Mouse (Mus musculus) right cerebral cortex, postnatal 4 days (tissue): ENCODE results near the gene Bloc1s3.

Experiments
- DNase-seq: peaks from one replicate; pipeline ENCODE4 v3.0.0-alpha.2; 2022

The Bloc1s3 gene

GRCm38 (mm10) chr7:19473875-19474443, 34.2 kb downstream of the Bloc1s3 start:
- DNase-seq = peak; percentile 87

GRCm38 (mm10) chr7:19472403-19472802, 35.8 kb downstream of the Bloc1s3 start:
- no peak for DNase-seq

DNA sequence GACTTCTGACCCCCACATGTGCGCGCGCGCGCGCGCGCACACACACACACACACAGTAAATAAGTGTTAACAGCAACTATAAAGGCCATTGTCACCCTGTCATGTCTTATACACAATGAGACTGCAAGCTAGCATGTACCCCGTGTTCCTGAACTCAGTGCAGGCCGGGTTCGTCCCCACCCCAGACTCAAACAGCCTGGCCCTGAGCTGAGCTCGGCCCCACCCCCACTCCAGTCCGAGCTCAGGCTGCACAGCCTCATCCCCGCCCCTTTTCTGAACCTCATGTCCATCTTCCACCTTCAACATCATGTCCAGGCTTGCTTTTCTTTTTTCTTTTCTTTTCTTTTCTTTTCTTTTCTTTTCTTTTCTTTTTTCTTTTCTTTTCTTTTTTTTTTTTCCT, 37.9 kb downstream of the Bloc1s3 start:
- no peak for DNase-seq

DNA sequence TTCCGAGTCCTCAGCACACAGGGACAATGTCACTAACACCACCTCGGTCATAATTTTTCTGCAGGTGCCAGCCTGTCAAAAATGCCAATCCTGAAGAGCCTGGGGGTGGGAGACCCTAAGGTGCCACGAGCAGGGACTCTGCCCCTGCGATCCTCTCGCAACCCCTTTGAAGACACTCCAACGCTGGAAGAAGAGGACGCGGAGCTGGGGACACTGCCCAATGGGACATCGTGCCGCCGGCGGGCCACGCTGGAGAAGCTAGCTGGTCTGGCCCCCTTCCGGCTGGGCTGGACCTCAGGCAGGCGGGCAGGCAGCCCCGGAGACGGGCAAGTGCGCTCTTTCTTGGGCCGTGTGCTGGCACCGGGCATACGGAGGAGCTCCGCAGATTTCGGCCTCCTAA, 38.8 kb downstream of the Bloc1s3 start:
- no peak for DNase-seq

- DNase-seq = no peak
These were observed 39.9 kb downstream of the Bloc1s3 start for GRCm38 (mm10) chr7:19468279-19468678.

GRCm38 (mm10) chr7:19467638-19468037, 40.5 kb downstream of the Bloc1s3 start:
- no peak for DNase-seq

- DNase-seq = no peak
These were observed 41.5 kb downstream of the Bloc1s3 start for GRCm38 (mm10) chr7:19466602-19467145.

GRCm38 (mm10) chr7:19464367-19465307, 43.5 kb downstream of the Bloc1s3 start:
- no peak for DNase-seq

DNA sequence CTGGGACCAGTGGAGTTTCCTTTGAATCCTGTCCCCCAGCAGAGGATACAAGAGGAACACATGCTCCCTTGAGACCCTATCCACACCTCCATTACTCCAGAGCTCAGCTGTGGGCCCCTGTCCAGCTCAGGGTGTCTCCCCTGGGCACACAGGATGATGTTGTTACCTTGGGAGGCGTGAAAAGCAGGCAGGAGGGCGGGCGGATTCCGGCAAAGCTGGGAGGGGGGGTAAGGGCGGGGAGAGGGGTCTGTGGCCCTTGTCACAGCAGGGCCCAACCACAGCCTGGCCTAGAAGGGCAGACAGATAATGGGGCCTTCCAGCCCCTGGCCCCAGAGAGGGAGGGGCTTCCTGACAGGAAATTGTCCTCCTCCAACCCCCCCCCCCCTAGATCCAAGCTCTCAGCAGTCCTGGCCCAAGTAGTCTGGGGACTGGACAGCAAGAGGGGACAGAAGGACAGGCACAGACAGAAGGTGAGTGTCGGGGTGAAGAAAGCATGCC, 45.2 kb downstream of the Bloc1s3 start, which contains the start of gene Exoc3l2:
Gene Exoc3l2 (plus strand): TSS at position 448 of the 498 bp plus-strand sequence.
- DNase-seq = no peak

GRCm38 (mm10) chr7:19462443-19462842, 45.7 kb downstream of the Bloc1s3 start:
- DNase-seq = no peak

DNA sequence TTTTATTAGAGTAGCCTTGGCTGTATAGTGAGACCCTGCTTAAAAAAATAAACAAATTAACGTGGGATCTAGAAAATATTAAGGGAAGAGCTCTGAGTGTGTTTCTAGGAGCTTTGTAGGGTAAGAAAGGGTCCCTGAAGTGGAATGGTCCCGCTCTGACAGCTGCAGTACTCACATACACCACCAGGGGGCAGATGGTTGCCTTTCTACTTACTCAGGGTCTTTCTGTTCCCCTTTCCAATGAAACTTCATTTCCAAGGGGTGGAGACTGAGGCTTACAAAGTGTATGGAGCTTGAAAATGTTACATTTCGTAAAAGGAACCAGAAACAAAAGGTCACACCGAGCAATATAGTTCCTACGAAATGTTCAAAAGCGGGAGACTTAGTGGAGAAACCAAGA, 46.7 kb downstream of the Bloc1s3 start:
- DNase-seq = peak; percentile 92

DNA sequence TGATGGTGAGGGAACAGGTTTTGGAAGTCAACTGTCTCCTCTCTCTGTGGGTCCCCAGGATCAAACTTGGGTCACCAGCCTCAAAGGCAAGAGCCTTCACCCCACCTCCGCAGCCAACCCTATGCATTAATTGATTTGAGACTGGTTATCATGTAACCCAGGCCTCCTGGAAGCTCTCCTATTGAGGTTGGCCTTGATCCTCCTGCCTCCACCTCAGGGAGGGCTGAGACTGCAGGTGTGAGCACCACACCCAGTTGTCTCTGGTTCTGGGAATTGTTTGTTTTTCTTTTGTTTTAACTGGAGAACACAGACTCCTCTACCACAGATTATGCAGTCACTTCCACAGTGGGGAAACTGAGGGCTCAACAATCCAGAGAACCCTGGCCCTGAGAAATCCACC, 47.7 kb downstream of the Bloc1s3 start:
- no peak for DNase-seq

DNA sequence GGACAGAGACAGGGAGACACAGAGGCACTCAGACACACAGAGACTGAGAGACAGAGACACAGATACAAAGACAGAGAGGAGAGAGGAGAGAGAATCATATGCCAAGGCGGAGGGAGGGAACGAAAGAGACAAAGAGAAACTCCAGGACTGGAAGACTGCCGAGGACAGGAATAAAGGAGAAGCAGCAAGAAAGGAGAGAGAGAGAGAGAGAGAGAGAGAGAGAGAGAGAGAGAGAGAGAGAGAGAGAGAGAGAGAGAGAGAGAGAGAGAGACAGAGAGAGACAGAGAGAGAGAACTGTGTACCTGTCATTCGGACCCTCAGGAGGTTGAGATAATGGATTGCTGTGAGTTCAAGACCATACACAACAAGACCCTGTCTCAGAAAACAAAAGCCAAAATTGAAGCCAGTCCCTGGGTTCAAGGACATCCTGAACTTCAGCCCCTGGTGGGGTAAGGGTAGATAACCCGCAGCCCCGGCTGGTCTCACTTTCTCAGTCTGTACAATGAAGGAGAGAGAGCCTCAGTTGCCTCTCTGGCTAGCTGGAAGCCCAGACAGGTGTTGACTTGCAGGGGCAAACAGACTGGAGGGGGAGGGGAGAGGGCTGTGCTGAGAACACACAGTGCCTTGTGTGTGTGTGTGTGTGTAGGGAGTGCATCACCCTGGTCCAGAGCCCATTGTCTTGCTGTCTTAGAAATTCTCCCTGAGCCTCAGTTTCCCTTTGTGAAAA, 48.9 kb downstream of the Bloc1s3 start:
- no peak for DNase-seq

GRCm38 (mm10) chr7:19458591-19459111, 49.5 kb downstream of the Bloc1s3 start, which contains the start of gene Mark4:
TSS of gene Mark4 (minus strand) at chr7:19458821.
- peak; percentile 82 for DNase-seq

DNA sequence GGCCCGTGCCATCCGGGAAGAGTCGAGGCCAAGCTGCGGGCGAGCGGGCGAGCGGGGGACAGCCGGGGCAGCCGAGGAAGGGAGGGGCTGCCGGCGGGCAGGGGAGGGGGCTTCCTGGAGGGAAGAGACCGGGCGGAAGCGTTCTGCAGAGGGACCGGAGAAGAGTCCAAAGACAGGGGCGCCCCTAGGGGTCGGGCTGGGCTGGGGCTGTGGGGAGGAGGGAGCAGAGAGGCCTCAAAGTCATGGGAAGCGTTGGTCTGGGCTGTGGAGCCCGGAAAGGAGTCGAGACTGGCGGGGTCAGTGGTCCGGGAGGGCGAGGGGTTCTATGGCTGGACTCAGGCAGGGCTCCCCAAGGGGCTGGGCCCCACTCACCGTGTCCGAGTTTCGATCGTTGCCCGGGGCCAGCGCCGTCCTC, 50.1 kb downstream of the Bloc1s3 start:
- DNase-seq = peak; percentile 74

DNA sequence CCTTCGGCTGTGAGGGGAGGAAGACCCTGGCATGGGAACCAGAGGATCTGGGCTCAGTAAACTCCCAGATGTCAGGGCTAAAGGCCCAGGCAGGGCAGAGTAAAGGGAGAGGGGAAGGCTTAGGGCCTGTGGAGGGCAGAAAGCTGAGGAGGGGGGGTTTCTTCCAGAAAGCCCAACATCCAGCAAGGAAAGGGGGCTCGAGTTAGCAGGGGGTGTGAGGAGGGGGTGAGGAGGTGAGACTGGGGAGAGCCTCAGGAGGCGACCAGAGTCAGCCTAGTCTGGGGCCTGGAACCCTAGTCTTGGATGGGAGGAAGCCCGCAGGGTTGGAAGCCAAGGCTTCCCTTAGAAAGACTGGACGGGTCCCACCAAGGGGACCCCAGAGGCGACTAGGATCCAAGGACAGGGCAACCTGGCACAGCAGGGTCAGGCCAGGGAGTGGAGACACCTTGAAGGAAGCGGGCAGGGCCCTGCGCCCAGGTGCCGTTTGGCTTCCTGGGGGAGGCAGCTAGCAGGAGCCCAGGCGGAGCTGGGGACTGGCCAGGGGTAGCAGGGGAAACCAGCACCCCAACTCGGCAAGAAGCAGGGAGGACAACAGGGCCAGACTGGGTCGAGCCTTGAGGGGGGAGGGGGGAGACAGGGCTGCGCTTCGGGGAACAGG, 50.6 kb downstream of the Bloc1s3 start:
- DNase-seq = no peak

GRCm38 (mm10) chr7:19456628-19457027, 51.5 kb downstream of the Bloc1s3 start:
- no peak for DNase-seq

- no peak for DNase-seq
These were observed 52.2 kb downstream of the Bloc1s3 start for GRCm38 (mm10) chr7:19455819-19456495.

DNA sequence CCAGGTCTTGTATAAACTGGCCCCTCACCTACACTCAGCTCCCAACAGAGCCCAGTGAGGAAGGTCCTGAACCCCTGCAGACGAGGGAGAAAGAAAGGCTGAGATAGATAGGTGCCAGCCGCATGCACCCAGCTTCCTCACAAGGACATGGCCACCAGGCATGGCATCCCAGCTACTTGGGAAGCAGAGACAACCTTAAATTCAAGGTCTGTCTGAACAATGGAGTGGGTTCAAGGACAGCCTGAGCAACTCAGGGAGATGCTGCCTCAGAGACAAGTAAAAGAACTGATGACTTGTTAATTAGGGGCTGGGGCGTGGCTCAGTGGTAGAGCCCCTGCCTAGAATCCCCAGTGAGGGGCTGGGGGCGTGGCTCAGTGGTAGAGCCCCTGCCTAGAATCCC, 53.0 kb downstream of the Bloc1s3 start:
- DNase-seq = no peak
